Mouse (Mus musculus): ENCODE results near the gene Arfgap1. TPM values are rescaled to one million over a fixed set of nuclear protein-coding genes. Genes with fewer than 3 reads are reported as not detected.

The Arfgap1 gene
- 81.6 and 87.1 TPM in 2 replicates for polyA plus RNA-seq (2016; fragmentation: Nextera tagmentation; extraction: Ambion mirVana)

DNA sequence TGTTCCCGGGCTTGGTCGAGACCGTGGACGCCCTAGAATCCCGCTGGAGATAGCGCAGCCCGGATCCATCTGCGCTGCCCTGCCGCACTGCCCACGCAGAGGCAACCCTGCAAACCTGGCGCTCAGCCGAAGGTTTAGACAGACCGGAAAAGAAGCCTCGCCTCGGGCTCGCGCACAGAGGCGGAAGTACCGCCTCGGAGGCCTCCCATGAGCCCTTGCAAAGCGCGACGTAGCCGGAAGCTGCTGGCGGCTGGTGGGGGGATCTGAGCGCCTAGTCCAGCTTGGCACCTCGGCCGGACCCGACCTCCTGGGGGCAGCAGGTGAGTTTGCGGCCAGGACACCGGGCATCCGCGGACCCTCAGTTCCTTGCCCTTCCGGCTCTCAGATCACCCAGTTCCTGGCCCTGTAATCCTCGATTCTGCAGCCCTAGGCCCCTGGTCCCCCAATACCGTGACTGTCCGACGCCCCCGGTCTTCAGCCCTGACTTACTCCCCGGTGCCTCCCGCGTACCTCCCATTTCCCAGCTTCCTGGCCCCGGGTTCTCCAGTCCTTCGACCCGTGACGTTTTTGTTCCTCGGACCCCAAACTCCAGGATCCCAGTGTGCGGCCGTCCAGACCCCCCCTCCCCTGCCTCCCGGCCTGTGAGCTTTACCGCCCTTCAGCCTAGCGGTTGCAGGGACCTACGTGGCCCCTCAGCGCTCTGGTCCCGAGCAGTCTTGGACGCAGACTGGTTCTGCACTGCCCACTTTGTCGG, at the start of gene Arfgap1:
Arfgap1 (plus strand) TSS at position 216 of the 754 bp plus-strand sequence.
- Histone ChIP-seq H3K9me3 (replicated peaks) (no peaks in the 10 kb centered on the region), H3K4me3 (peak within 1 kb of the TSS; percentile 86), H3K27me3 (ENCODE audit: low read depth, poor library complexity, severe bottlenecking) (no peaks in the 10 kb centered on the region), H3K27ac (replicated peaks) (peak within 1 kb of the TSS; percentile 94), H3K36me3 (peaks cover 30% of the 10 kb centered on the region), H3K4me1 (peaks cover 25% of the 10 kb centered on the region)
- under 1% methylated on average over 57 of the region's 57 CpGs for WGBS
- DNase-seq (ENCODE audit: low spot score): peak; percentile 89

DNA sequence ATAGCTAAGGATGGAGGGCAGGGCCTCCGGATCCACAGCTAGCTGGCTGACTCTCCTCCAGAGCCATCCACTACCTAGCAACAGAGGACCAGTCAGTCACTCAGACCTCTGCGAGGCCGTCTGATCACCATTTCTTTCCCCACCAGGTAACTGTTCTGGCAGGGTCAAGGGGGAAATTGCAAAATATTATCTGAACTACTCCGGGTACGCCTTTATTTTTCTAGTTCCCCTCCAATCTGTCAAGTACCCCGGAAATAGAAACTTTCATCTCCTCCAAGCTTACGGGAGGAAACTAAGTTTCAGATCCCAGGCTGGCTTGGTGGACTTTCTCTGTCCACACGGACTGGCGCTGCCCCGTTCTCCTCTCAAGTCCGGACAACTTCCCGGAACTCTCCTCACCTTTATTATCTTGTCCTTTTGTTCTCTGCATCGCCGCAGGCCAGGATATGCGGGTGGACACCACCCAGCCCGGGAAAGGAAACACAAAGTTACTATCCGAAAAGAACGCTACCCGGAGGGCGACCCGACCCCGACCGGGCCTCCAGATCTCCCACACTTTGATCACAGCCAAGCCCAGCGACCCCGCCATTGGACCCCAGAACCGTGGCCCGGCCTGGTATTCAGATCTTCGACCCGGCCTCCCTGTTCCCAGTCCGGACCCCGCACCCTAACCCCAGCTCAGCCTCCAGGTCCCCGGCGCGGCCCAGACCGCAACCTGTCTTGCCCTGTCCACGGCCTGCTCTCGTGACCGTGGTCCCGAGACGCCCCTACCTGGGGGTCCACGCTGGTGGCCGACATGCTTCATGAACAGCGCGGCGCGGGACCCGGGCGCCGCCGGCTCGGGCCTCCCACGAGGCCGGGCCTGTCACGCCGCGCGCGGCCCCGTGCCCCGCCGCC, 46.9 kb upstream of the Arfgap1 start:
- no peaks in the 10 kb centered on the region for H3K9me3 ChIP-seq (replicated peaks)
- no peak for DNase-seq (ENCODE audit: low spot score)
- under 1% methylated on average over 61 of the region's 61 CpGs for WGBS
- H3K4me1 ChIP-seq: peaks cover 21% of the 10 kb centered on the region
- peak overlapping the region; percentile 99 for H3K4me3 ChIP-seq
- peak overlapping the region; percentile 96 for H3K27ac ChIP-seq (replicated peaks)
- H3K36me3 ChIP-seq: peaks cover 39% of the 10 kb centered on the region
- peaks cover 6% of the 10 kb centered on the region; the same call in 1 of the 2 replicates for H3K27me3 ChIP-seq (ENCODE audit: low read depth, poor library complexity, severe bottlenecking)

DNA sequence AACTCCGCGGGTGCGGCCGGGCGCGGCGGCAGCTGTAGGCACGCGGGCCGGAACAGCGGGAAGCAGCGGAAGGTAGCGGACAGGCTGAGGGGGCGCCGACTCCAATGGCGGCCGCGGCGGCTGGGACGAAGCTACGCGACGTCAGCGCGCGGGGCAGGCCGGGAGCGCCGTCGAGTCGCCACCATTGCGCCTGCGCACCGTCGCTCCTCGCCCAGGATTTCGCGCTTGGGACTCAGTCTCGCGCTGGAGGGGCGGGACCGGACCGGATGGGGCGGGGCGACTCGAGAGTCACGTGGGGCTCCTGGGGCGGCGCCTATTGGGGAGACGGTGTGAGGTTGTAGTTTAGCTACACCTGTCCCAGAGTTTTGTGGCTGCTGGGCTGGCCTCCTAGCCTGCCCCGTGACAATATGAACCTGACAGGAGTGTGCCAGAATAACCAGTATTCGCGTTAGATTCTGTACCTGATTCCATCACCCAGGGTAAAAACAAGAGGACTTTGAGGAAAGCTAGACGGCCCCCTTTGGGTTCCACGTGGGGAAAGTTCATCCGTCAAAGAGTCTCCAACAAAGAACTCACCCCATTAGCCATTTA, 46.1 kb upstream of the Arfgap1 start, which contains the start of gene Ythdf1:
Ythdf1 (minus strand) TSS at position 140 of the 591 bp plus-strand sequence.
- under 1% methylated on average over 45 of the region's 56 CpGs for WGBS
- peak; percentile 98 for DNase-seq (ENCODE audit: low spot score)
- Histone ChIP-seq H3K36me3 (peaks cover 31% of the 10 kb centered on the region), H3K4me3 (peak within 1 kb of the TSS; percentile 99), H3K4me1 (peaks cover 21% of the 10 kb centered on the region), H3K27me3 (ENCODE audit: low read depth, poor library complexity, severe bottlenecking) (peaks cover 6% of the 10 kb centered on the region; the same call in 1 of the 2 replicates), H3K27ac (replicated peaks) (peak within 1 kb of the TSS; percentile 96), H3K9me3 (replicated peaks) (no peaks in the 10 kb centered on the region)

DNA sequence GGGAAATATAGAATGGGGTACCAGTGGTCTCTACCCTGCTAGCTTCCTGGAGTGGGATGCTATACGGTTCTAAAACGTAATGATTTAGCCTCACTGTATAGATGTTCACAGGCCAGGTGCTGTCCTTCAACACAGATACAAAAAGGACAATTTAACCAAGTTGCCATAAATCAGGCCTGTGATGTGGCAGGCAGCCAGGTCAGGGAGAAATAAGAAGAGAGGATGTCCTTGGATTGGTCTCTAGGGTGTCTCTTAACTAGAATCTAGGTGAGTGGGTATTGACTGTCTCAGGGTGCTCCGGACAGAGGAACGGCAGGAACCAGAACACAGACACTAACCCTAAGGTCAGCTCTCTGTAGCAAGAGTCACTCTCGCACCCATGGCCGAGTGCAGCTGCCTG, 44.3 kb upstream of the Arfgap1 start:
- 94% methylated on average over 6 of the region's 6 CpGs for WGBS
- Histone ChIP-seq H3K27ac (replicated peaks) (no peak overlapping the region), H3K9me3 (replicated peaks) (no peaks in the 10 kb centered on the region), H3K27me3 (ENCODE audit: low read depth, poor library complexity, severe bottlenecking) (peaks cover 6% of the 10 kb centered on the region; the same call in 1 of the 2 replicates), H3K4me1 (peaks cover 21% of the 10 kb centered on the region), H3K36me3 (peaks cover 13% of the 10 kb centered on the region), H3K4me3 (no peak overlapping the region)
- no peak for DNase-seq (ENCODE audit: low spot score)

DNA sequence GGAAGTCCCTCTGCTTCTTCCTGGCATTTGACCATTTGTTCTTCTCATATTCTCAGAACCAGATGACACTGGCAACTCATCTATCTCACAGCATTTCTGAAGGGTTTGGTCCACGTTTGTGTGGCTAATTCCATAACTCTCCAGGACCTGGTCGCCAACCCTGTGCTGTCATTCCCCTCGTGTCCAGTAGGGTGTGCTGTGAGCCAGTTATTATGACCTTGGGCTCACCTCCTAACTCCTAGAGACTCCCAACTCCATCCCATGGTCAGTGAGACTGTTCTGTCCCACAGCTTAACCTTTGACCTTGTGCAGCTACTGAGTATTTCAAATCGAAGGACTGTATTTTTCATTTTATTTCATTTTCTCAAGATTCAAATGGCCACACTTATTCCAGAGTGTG, 41.8 kb upstream of the Arfgap1 start:
- peaks cover 18% of the 10 kb centered on the region for H3K4me1 ChIP-seq

DNA sequence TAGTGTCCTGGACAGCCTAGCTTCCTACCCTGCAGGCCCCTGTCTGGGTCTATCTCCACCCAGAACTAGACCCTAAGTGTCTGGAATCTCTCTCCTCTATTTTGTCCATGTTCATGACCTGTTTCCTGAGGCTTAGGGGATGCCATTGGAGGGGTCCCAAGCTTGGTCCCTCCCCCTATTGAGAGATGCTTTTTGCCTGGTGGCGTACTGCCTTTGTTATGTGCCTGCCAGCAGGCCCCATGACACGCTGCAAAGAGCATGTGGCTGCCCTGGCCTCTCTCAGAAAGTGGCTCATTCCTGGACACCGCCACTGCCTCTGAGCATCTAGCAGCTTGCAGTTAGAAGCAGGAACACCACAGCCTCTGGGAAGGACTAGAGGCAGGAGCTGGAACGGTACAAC, 38.3 kb upstream of the Arfgap1 start, which contains the start of gene Birc7:
Birc7 (plus strand) TSS at position 301 of the 400 bp plus-strand sequence.
- Histone ChIP-seq H3K36me3 (no peaks in the 10 kb centered on the region), H3K27ac (replicated peaks) (peak within 1 kb of the TSS; percentile 50), H3K4me1 (peaks cover 22% of the 10 kb centered on the region), H3K27me3 (ENCODE audit: low read depth, poor library complexity, severe bottlenecking) (0 out of 2 replicates have a peak, but pooled peaks cover 6% of the 10 kb centered on the region), H3K4me3 (no peak within 1 kb of the TSS), H3K9me3 (replicated peaks) (no peaks in the 10 kb centered on the region)
- WGBS: 49% methylated on average over 4 of the region's 4 CpGs
- DNase-seq (ENCODE audit: low spot score): no peak

More for the DNA sequence above, 41.8 kb upstream of the Arfgap1 start:
- 7% methylated on average over 4 of the region's 4 CpGs for WGBS
- H3K27me3 ChIP-seq (ENCODE audit: low read depth, poor library complexity, severe bottlenecking): peaks cover 6% of the 10 kb centered on the region; the same call in 1 of the 2 replicates
- DNase-seq (ENCODE audit: low spot score): peak; percentile 79
- no peak overlapping the region for H3K4me3 ChIP-seq
- no peaks in the 10 kb centered on the region for H3K36me3 ChIP-seq
- no peaks in the 10 kb centered on the region for H3K9me3 ChIP-seq (replicated peaks)
- no peak overlapping the region for H3K27ac ChIP-seq (replicated peaks)

DNA sequence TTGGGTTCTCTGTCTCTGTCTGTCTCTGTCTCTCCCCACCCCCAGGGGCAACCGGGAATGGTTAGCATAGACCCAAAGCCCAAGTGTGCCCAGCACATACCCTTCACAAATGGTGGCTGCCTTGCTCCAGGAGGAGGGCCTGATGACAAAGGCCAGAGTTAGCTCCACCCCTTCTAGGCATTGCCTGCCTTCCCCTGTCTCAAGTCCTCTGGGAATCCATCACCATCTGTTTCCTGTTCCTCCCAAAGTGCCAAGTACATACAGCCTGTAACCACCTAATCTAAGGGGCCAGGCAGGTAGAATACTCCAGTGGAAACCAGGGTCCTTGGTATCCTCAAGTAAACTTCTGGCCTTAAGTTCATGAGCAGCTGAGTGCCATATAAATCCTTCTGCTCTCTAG, 34.6 kb upstream of the Arfgap1 start:
- H3K27ac ChIP-seq (replicated peaks): 0 out of 2 replicates have a peak overlapping the region, but pooled peaks have one; percentile 13
- H3K9me3 ChIP-seq (replicated peaks): no peaks in the 10 kb centered on the region
- H3K27me3 ChIP-seq (ENCODE audit: low read depth, poor library complexity, severe bottlenecking): no peaks in the 10 kb centered on the region
- H3K36me3 ChIP-seq: peaks cover 2% of the 10 kb centered on the region; the same call in 1 of the 2 replicates
- H3K4me1 ChIP-seq: peaks cover 38% of the 10 kb centered on the region
- no peak for DNase-seq (ENCODE audit: low spot score)
- no peak overlapping the region for H3K4me3 ChIP-seq
- WGBS: 88% methylated on average over 1 of the region's 1 CpGs

DNA sequence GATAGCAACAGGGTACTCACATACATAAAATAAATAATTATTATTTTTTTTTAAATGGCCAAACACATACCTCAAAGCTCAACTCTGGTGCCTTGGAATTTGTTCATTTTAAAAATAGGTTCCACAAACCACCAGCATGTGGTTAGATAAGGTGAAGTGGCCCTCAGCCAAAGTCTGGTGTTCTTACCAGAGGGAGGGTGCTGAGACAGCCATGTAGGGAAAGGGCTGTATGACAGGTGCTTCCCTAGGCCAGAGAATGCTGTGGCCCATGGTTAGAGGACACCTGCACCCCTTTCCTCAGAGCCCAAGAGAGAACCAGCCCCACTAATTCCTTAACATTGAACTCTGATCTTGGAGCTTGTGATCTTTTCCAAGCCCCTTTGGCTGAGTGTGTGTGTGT, 26.8 kb upstream of the Arfgap1 start:
- DNase-seq (ENCODE audit: low spot score): no peak
- no peaks in the 10 kb centered on the region for H3K9me3 ChIP-seq (replicated peaks)
- H3K36me3 ChIP-seq: peaks cover 25% of the 10 kb centered on the region
- no peak overlapping the region for H3K4me3 ChIP-seq
- peaks cover 5% of the 10 kb centered on the region for H3K4me1 ChIP-seq
- no peaks in the 10 kb centered on the region for H3K27me3 ChIP-seq (ENCODE audit: low read depth, poor library complexity, severe bottlenecking)
- no peak overlapping the region for H3K27ac ChIP-seq (replicated peaks)

DNA sequence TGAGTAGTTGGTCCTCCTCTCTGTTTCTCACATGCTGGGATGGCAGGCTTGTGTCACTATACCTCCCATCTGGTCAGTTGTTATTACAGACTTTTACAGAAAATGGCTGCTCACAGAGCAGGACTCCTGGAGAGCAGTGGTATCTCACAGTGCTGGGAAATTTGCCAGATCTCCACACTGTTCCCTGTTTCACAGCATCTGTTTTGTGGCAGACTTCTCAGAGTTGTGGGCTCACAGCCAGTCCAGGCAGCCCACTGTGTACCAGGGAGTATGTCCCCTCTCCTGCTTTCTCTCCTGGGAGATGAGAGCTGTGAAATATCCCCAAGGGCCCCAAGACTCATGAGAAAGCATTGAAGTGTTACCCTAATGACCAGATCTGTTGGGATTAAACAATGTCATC, 25.2 kb upstream of the Arfgap1 start:
- H3K27me3 ChIP-seq (ENCODE audit: low read depth, poor library complexity, severe bottlenecking): no peaks in the 10 kb centered on the region
- no peaks in the 10 kb centered on the region for H3K4me1 ChIP-seq
- no peak for DNase-seq (ENCODE audit: low spot score)
- peaks cover 23% of the 10 kb centered on the region for H3K36me3 ChIP-seq
- H3K4me3 ChIP-seq: no peak overlapping the region
- no peaks in the 10 kb centered on the region for H3K9me3 ChIP-seq (replicated peaks)
- H3K27ac ChIP-seq (replicated peaks): no peak overlapping the region

DNA sequence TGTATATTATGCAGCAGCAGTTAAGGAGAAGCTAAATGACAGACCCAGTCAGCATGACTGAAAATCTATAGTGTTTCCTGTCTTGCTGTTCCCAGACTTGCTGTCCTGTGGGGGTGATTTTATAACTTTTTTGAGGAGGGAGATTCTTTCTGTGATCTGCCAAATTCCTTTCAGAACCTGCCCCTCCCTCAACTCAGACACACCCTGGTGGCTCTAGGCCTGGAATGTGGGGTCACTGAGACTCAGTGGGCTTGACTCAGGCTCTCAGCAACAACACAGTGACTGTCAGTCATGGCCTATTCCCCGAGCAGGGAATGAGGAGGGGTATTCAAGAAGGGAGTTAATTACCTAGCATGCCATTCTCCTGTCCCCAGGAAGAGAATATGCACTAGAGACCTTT, 17.1 kb upstream of the Arfgap1 start:
- Histone ChIP-seq H3K36me3 (no peaks in the 10 kb centered on the region), H3K4me3 (no peak overlapping the region), H3K27ac (replicated peaks) (peak overlapping the region; percentile 63), H3K9me3 (replicated peaks) (no peaks in the 10 kb centered on the region), H3K27me3 (ENCODE audit: low read depth, poor library complexity, severe bottlenecking) (peaks cover 28% of the 10 kb centered on the region; the same call in 1 of the 2 replicates), H3K4me1 (peaks cover 62% of the 10 kb centered on the region)
- no peak for DNase-seq (ENCODE audit: low spot score)
- 38% methylated on average over 1 of the region's 1 CpGs for WGBS

DNA sequence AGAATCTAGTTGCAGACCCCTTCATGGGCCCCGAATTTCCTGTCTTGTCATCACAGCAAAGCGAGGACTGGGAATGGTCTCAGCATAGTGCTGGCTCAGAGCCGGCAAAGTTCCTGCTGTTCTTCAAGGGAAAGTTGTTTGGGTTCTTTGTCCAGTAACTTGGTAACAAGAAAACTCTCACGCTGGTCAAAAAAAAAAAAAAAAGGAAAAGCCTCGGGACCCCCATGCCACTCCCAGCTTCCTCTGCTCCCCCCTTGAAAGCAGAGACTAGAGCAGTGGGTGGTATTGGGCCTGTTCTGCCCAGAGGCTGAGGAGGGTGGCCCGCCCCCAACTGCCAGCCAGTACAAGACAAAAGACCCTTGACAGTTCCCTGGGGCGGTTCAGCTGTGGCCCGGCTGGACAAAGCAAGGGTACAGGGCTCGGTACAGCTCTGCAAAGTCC, 14.3 kb upstream of the Arfgap1 start:
- H3K9me3 ChIP-seq (replicated peaks): no peaks in the 10 kb centered on the region
- H3K4me1 ChIP-seq: peaks cover 79% of the 10 kb centered on the region
- H3K27ac ChIP-seq (replicated peaks): peak overlapping the region; percentile 92
- H3K4me3 ChIP-seq: peak overlapping the region; percentile 76
- no peaks in the 10 kb centered on the region for H3K36me3 ChIP-seq
- DNase-seq (ENCODE audit: low spot score): peak; percentile 57
- H3K27me3 ChIP-seq (ENCODE audit: low read depth, poor library complexity, severe bottlenecking): peaks cover 43% of the 10 kb centered on the region
- WGBS: 7% methylated on average over 9 of the region's 9 CpGs

DNA sequence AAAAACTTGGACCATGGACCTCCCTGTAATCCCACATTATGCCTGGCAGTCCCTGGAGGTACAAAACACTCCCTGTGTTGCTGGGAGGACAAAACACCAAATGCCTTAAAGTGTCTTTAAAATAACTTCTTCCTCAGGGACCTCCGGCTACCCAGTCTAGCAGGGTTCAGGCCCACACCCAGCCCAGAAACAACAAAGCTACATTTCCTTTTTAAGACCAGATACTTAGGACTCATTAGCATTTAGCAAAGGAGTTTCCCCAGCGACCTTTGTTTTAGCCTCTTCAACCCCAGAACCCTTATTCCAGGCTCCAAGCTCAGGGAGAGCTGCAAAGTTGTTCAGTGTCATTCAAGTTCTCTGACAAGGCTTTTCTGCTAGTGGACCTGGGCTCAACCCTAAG, 13.4 kb upstream of the Arfgap1 start:
- 7% methylated on average over 2 of the region's 2 CpGs for WGBS
- Histone ChIP-seq H3K36me3 (no peaks in the 10 kb centered on the region), H3K4me3 (peak overlapping the region; percentile 76), H3K27me3 (ENCODE audit: low read depth, poor library complexity, severe bottlenecking) (peaks cover 43% of the 10 kb centered on the region), H3K4me1 (peaks cover 79% of the 10 kb centered on the region), H3K27ac (replicated peaks) (peak overlapping the region; percentile 92), H3K9me3 (replicated peaks) (no peaks in the 10 kb centered on the region)
- DNase-seq (ENCODE audit: low spot score): no peak
